Mouse (Mus musculus) right cerebral cortex, adult 2 months (tissue): ENCODE data around the gene Slc37a3.
"Not testable (repeated sequence)": the region's sequence is repeated elsewhere in the genome, so short reads cannot be mapped to it uniquely, and the experiment has no call there.

Source experiments
- DNase-seq, 2 experiments: peaks; one replicate each; pipeline ENCODE4 v3.0.0; 2021 to 2022; ENCODE audit warnings: low spot score in 2 of 2

The Slc37a3 gene

DNA sequence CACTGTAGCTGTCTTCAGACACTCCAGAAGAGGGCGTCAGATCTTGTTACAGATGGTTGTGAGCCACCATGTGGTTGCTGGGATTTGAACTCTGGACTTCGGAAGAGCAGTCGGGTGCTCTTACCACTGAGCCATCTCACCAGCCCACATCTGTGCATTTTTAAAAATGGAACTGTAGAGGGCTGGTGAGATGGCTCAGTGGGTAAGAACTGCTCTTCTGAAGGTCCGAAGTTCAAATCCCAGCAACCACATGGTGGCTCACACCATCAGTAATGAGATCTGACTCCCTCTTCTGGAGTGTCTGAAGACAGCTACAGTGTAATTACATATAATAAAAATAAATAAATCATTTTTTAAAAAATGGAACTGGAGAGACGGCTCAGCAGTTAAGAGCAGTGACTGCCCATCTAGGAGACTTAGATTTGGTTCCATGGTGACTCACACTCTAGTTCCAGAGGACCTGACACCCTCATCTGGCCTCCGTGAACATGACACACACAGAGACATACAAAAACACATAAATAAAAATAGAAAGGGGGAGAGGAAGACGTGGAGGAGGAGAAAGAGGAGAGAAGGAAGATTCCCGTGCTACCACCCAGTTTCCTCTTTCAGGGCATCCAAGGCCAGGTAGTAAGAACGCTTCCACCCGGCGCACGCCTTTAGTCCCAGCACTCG, 823 bp upstream of the Slc37a3 start:
- DNase-seq, result not testable (repeated sequence)

GRCm38 (mm10) chr6:39376775-39377174, 700 bp downstream of the Slc37a3 start:
- no peak for DNase-seq

DNA sequence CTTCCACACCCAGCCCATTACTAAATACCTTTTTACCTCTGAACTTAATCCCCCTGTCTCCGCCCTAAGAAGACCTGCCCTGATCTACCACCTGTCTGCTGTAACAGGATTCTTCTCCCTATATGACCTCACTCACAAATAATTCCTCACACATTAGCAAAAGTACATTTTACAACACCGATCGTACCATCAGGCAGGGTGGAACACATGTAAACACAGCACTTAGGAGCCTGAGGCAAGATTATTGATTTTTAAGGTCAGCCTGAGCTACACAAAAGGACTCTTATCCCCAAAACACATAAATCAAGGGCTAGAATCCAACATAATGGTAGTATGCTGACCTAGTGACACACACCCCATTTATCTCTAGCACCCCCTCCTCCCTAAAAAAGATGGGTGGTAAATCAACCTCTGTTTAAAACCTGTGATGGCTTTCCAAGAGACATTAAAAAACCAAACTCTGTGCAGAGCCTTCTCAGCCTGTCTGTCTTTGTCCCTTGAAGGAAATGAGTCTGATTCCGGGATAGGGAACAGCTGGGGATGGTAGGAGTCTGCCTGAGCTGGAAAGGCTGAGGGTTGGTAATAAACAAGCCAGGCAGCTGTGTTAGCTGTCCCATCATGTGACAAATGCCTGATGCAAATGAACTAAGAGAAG, 4.0 kb downstream of the Slc37a3 start:
- no peak for DNase-seq

DNA sequence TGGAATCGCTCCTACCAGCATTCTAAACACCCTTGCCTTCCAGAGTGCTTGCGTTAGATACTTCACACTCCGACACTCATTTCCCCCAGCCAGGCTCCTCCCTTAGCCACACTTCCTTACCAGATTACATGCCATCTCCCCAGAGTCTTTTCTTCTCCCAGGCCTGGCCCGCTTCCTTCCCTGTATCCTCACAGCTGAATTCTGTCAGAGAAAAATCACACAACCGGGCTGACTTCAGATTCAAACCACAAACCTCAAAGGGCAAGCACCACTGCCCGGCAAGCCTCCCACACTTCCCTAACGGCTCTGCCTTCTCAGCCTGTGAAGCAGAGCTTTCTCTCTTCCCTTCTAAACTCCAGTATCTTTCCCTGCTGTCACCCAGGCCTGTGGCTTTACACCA, 4.7 kb downstream of the Slc37a3 start:
- no peak for DNase-seq

GRCm38 (mm10) chr6:39372042-39372441, 5.4 kb downstream of the Slc37a3 start:
- DNase-seq, result no peak

- no peak for DNase-seq
Measured at GRCm38 (mm10) chr6:39369631-39370030, 7.8 kb downstream of the Slc37a3 start.

DNA sequence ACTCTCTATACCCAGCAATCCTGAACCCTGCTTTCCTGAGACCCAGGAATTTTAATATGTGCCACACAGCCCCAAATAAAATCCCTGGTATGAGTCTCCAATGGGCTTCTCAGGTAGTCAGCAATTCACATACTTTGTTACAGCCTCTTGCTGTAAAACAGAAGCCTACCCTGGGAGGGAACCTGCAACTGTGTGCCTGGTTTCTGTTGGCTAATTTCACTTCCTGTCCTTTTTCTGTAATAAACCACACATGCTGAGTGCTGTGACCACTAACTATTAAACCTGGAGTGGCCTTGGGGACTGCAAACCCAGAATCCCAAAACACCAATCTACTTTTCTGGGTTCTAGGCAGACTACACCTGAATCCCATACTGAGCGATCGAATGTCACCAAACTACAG, 14.8 kb downstream of the Slc37a3 start:
- no peak for DNase-seq

- not testable (repeated sequence) for DNase-seq
Measured at GRCm38 (mm10) chr6:39359207-39359606, 18.3 kb downstream of the Slc37a3 start.

- no peak for DNase-seq
Measured at GRCm38 (mm10) chr6:39348946-39349345, 28.5 kb downstream of the Slc37a3 start.

DNA sequence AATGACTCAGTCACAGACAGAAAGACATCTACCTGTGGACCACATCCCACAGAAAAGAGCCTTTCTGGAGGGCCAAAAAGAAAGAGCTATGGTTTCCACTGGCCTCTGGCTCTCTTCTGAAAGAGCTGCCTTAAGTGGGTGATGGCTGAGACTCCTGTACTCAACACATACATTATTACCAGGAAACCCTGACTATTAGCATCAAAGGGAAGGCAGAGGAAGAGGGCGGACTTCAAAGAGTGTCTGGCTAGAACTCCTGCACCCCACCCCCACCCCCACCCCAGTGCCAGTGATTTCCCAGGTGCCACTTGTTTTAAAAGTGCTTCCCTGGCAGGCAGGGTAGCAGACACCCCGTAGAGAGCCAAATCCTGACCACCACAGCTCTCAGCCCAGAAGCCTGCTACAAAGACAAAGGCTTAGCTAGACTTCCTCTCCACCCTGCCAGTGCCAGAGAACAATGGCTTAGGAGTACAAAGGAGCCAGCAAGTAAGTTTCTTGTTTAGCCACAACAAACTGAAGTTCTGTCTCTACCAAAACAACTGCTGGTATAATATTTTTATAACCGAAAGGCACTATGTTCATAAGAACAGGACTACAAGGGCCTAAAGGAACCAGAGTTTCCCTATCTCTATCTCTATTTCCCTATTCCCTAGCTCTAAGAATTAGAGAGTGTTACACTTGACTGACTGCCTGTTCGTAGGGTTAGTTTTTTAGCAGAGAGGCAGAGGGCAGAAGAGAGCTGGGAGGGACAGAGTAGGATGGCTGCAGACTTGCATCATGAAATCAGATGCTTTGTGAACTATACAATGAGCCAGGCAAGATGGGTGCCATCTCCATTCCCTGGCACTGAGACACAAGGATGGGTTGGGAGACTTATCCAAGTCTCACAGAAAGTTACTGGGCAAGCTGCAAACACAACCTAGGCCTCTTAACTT, 29.3 kb downstream of the Slc37a3 start:
- DNase-seq, result no peak

- no peak for DNase-seq
Measured at GRCm38 (mm10) chr6:39346991-39347501, 30.4 kb downstream of the Slc37a3 start.

DNA sequence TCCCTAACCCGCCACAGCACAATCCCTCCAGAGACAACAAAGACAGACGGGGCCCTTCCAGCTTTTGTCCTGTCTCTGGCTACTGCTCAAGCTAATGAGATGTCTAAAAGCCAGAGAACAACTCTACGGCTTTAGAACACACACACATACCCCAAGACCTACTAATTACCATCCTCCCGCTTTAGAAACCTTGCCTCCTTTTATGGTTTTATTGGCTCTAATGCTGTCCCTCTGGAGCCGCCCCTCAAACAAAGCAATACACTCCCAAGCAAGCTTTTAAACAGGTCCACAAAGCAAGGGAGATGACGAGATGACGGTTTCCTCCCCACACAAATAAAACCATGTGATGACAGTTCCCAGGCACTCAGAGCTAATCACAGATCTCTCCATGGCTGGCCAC, 32.0 kb downstream of the Slc37a3 start:
- no peak for DNase-seq

GRCm38 (mm10) chr6:39344020-39344419, 33.5 kb downstream of the Slc37a3 start:
- DNase-seq, result peak; percentile 87 to 88

DNA sequence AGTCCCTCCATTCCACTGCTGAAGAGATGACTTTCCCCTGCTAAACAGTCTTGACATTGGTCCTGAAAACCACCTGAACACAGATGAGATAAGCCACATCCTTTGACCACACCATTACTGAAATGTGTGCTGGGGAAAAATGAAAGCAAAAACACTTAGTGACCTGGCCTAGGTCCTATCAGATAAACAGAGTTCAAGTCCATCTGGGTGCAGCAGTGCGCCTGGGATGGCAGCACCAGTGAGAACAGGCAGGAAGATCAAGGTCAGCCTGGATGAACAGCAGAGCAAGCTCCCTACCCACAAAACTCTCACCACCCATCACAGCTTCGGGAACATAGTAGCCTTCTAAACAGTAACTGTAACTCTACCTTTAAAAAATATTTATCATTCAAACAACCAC, 35.7 kb downstream of the Slc37a3 start:
- no peak for DNase-seq

DNA sequence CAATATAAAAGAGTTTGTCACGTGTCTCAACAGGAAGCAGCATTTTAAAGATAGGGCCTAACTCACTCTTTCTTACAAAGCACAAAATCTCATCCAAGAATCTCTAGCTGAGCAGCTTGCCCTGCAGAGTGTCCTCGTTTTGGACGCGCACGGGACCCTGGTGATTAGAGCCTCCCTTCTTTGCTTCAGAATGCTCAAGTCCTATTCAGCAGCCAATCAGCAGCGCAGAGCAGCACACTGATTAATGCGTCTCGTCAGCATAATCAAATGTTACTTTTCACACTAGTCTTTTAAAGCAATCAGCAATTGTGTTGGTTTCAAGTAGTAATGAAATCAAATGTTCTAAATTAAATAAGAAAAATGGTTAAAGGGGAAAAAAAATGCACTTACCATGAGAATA, 39.1 kb downstream of the Slc37a3 start:
- no peak for DNase-seq

- no peak for DNase-seq
Measured at GRCm38 (mm10) chr6:39334873-39335272, 42.6 kb downstream of the Slc37a3 start.

DNA sequence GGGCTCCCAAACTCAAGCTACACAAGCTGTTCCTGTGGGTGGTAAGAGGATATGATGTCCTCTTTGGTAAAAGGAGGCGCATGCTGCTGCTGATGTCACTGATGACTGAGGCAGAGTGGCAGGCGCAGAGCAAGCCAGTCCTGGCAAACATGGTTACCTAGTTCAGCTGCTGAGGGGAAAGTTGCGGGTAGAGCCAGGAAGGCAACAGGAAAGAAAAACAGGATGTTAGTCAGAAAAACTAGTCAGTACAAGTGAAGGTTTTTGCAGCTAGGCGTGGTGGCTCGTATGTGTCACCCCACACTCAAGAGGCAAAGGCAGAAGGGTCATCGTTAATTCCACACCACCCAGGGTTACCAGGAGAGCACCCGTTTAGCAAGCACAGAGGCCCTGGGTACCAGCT, 43.3 kb downstream of the Slc37a3 start:
- no peak for DNase-seq

DNA sequence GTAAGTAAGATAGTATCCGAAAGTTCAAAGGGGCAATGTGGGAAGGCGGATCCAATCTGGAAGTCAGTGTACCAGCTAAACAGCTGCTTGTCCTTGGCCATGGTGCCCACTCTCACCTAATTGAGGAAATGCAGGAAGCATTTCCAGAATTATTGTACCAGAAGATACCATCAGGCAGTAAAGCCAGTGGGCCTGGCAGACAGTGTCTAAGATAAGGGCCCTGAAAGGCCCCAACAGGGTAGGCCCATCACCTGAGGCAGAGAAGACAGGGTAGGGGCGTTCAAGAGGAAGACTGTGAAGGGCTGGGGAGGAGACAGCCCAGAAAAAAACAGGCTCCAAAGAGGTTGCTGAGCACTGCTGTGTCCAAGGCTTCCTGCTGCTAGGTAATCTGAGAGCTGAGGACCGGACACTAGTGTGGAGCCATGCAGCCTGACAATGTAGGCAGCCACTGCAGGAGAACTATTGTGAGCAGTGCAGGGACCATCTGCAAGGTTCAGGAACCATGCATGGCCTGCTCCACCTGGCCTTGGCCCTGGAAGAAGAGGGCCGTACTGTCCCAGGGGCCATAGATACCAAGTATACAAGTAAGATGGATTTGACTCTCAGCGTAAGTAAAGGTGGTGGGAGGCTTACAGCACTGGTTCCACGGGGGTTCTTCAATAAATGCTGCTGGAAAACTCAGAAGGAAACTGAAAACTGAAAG, 45.3 kb downstream of the Slc37a3 start:
- no peak for DNase-seq

- no peak for DNase-seq
Measured at GRCm38 (mm10) chr6:39330981-39331380, 46.5 kb downstream of the Slc37a3 start.

DNA sequence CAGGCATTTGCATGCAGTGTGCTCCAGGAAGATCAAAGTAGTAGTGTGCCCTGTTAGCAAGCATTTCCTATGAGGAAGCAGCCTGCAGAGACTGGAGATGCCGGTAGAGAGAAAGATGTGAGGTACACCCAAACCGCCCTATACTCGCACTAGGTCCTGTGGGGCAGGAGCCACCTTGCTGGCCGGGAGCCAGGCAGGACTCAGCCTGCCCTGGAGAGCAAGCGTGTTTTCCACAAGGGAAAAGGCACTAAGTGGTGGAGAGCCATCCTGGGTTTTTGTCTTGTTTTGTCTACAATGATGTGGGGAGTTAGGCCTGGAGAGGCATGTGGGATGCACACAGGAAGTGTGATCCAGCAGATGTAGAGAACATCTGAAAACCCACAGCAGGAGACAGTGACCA, 57.2 kb downstream of the Slc37a3 start:
- no peak for DNase-seq

- DNase-seq, result peak; percentile 68 to 78
Measured at GRCm38 (mm10) chr6:39319061-39319761, 58.3 kb downstream of the Slc37a3 start.
